Mouse (Mus musculus) CD4-positive, CD25-positive, alpha-beta regulatory T cell, adult 4 months (primary cell): Measurements from ENCODE around the gene Supt16. TPM values are rescaled to one million over a fixed set of nuclear protein-coding genes. Genes with fewer than 3 reads are reported as not detected.

Source experiments
- ATAC-seq: one replicate; pipeline ENCODE4 v1.8.0; 2017
- polyA plus RNA-seq, 2 experiments: library from polyadenylated mRNA; unstranded; fragments of 100-300 nt; shearing (Covaris generic); gene quantifications; one replicate each; pipeline ENCODE4 v1.2.1; 2017

The Supt16 gene
- polyA plus RNA-seq, 2 experiments from 2014 or later = 37.9 to 39.5 TPM

DNA sequence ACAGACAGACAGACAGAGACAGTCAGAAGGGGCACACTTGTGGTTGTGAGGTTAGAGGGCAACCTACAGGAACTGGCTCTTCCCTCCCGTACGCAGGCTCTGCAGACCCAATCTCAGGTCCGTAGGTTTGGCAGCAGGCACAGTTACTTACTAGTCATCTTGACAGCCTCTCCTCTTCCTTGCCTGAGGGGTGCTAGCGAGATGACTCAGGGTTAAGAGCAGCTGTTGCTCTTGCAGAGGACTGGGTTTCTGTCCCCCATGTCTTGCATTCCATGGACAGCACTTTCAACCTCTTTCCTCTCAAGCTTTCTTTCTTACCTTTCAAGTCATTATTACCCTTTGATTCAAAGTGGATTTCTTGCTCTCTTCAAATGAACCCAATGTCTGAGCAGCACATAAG lies 53.1 kb downstream of the Supt16 start:
- no peak for ATAC-seq

GRCm38 (mm10) chr14:52141445-52142127 lies 55.6 kb downstream of the Supt16 start:
- ATAC-seq = peak; percentile 59

- ATAC-seq = peak; percentile 97
These were observed 56.4 kb downstream of the Supt16 start for GRCm38 (mm10) chr14:52140577-52141444.

- ATAC-seq = no peak
These were observed 63.6 kb downstream of the Supt16 start for GRCm38 (mm10) chr14:52133584-52133983.

GRCm38 (mm10) chr14:52124636-52125035 lies 72.6 kb downstream of the Supt16 start:
- no peak for ATAC-seq

GRCm38 (mm10) chr14:52123918-52124317 lies 73.3 kb downstream of the Supt16 start:
- ATAC-seq = peak; percentile 72

DNA sequence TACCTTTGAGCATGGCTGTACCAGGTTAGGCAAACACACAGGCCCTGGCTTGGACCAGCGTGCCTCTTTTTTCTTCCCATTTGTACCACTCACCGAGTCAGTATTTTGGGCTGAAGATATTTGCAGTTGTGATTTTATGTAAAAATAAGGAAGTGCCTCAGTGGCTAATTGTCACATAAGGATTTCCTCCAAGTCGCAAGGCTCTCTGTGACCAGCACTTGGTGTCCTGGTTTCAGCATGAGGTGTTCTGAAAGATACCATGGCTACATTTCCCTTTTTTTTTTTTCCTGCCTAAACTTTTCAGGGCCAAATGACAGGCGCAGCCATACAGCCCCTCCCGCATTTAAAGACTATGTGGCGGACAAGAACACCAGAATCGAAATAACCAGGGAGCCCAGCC lies 77.0 kb downstream of the Supt16 start:
- ATAC-seq = no peak

GRCm38 (mm10) chr14:52118823-52119608 lies 78.2 kb downstream of the Supt16 start:
- peak; percentile 66 for ATAC-seq

- no peak for ATAC-seq
These were observed 78.8 kb downstream of the Supt16 start for GRCm38 (mm10) chr14:52118456-52118822.

GRCm38 (mm10) chr14:52117241-52117640 lies 80.0 kb downstream of the Supt16 start:
- ATAC-seq = no peak

GRCm38 (mm10) chr14:52114101-52114500 lies 83.1 kb downstream of the Supt16 start:
- ATAC-seq = no peak

Other genes with a start within 250 kb of the Supt16 start
- gene Arhgef40, start 212.7 kb downstream of the Supt16 start, polyA plus RNA-seq = under 1 TPM in 1 of 2 experiments, not detected in 1; 0.70 TPM
- under 1 TPM in 1 of 2 experiments, not detected in 1; 0.63 TPM for gene Tmem253, start 181.8 kb downstream of the Supt16 start, polyA plus RNA-seq
- 1 to 10 TPM; 1.6 to 2.3 TPM for gene Zfp219, start 176.7 kb downstream of the Supt16 start, polyA plus RNA-seq
- not detected for gene Olfr221, start 155.0 kb downstream of the Supt16 start, polyA plus RNA-seq
- 100 to 1,000 TPM; 463 to 514 TPM for gene Hnrnpc, start 93.4 kb downstream of the Supt16 start, polyA plus RNA-seq
- 10 to 100 TPM; 78.7 to 78.9 TPM for gene Rpgrip1, start 86.7 kb downstream of the Supt16 start, polyA plus RNA-seq
- 10 to 100 TPM; 76.7 to 83.0 TPM for gene Chd8, start 60.4 kb upstream of the Supt16 start, polyA plus RNA-seq
- 10 to 100 TPM; 67.6 to 86.8 TPM for gene Tox4, start 81.7 kb upstream of the Supt16 start, polyA plus RNA-seq
- gene Rab2b, start 82.1 kb upstream of the Supt16 start, polyA plus RNA-seq = 10 to 100 TPM; 17.0 to 25.5 TPM
- gene Mettl3, start 107.7 kb upstream of the Supt16 start, polyA plus RNA-seq = 10 to 100 TPM; 48.2 to 65.2 TPM
- 1 to 10 TPM; 2.2 to 5.6 TPM for gene Sall2, start 131.3 kb upstream of the Supt16 start, polyA plus RNA-seq
- not detected for gene Olfr1513, start 159.0 kb upstream of the Supt16 start, polyA plus RNA-seq
- not detected for gene Olfr1512, start 181.8 kb upstream of the Supt16 start, polyA plus RNA-seq
- not detected for gene Olfr1511, start 200.0 kb upstream of the Supt16 start, polyA plus RNA-seq
- not detected for gene Olfr1510, start 217.0 kb upstream of the Supt16 start, polyA plus RNA-seq
- gene Olfr1509, start 245.6 kb upstream of the Supt16 start, polyA plus RNA-seq = not detected